Mouse (Mus musculus) hindbrain, postnatal 0 days (tissue): ENCODE measurements at regions not wholly inside any gene's neighbourhood (a gene's known extent, or its start where the extent isn't known, plus 50 kb on each side); places are given as distances from the start of the nearest gene placed in this dataset.
A peak's percentile ranks its signal among the peaks of the same experiment; 100 is the strongest.

Experiments used
- ATAC-seq: fragments of 200-750 bp; cut with Nextera tagmentation; 2 replicates; pipeline ENCODE4 v1.8.0; 2017; ENCODE audit warnings: mild to moderate bottlenecking, moderate TSS enrichment, moderate library complexity
- DNase-seq: peaks from one replicate; pipeline ENCODE4 v3.0.0-alpha.2; 2015; ENCODE audit warnings: low spot score
- H3K27ac ChIP-seq: fragments of 300-500 bp; sonication (generic); 2 replicates; pipeline ENCODE4 v1.5.1; 2014; ENCODE audit warnings: mild to moderate bottlenecking
- H3K27me3 ChIP-seq: fragments of 300-500 bp; sonication (generic); 2 replicates; pipeline ENCODE4 v1.6.1; 2014; ENCODE audit warnings: low read length, mixed read lengths; ENCODE audit not compliant: insufficient read depth
- H3K36me3 ChIP-seq: fragments of 300-500 bp; sonication (generic); 2 replicates; pipeline ENCODE4 v1.6.1; 2014; ENCODE audit warnings: low read length, mixed read lengths; ENCODE audit not compliant: insufficient read depth
- H3K4me1 ChIP-seq: fragments of 300-500 bp; sonication (generic); 2 replicates; pipeline ENCODE4 v1.6.1; 2014; ENCODE audit warnings: antibody characterized with exemption, low read length, mixed read lengths; ENCODE audit not compliant: insufficient read depth
- H3K4me2 ChIP-seq: fragments of 300-500 bp; sonication (generic); 2 replicates; pipeline ENCODE4 v1.6.1; 2014; ENCODE audit warnings: low read depth, mild to moderate bottlenecking, low read length, moderate library complexity, mixed read lengths
- H3K4me3 ChIP-seq: fragments of 300-500 bp; sonication (generic); 2 replicates; pipeline ENCODE4 v1.5.1; 2014; ENCODE audit warnings: low read length
- H3K9ac ChIP-seq: fragments of 300-500 bp; sonication (generic); replicated peaks from 2 replicates; pipeline ENCODE4 v1.6.1; 2014; ENCODE audit warnings: mild to moderate bottlenecking, low read length, moderate library complexity, mixed read lengths
- H3K9me3 ChIP-seq: fragments of 300-500 bp; sonication (generic); 2 replicates; pipeline ENCODE4 v1.6.1; 2016; ENCODE audit warnings: low read length, mixed read lengths
- CTCF ChIP-seq: IDR thresholded peaks from 2 replicates; pipeline ENCODE4 v1.5.1; 2016; ENCODE audit warnings: antibody characterized with exemption, control low read depth, low read depth
- WGBS: fragments of 180-500 bp; shearing (Covaris S2); extraction: QIAGEN DNeasy Blood & Tissue Kit; methylation state at CpG from one replicate; pipeline ENCODE4 v1.1.7; 2014; 5-methylcytosine and 5-hydroxymethylcytosine counted together

DNA sequence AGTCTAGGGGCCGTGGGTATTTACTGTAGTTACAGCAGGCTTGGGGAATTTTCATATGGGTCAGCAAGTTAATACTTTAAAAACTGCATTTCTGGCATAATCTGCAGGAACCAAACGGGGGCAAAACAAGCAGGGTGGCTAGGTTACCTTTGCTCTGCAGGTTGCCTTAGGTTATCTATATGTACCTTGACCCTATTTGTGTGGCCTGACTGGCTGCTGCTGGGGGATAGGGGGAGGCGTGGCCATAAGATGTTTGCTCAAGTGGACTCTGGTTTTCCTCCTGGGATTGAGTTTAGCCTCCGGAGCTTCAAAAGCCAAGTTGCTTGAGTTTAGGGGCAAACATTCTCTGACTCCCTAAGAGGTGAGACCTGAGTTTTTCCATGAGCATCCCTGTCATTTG, 540.6 kb downstream of the Plekhb2 start:
- no peak for ATAC-seq
- 83% methylated on average over 4 of the region's 4 CpGs for WGBS
- H3K4me1 ChIP-seq: peaks cover 5% of the 10 kb centered on the region; the same call in 1 of the 2 replicates
- H3K27ac ChIP-seq: no peak overlapping the region
- no peak overlapping the region for H3K4me3 ChIP-seq
- TF ChIP-seq CTCF: no peak
- no peaks in the 10 kb centered on the region for H3K36me3 ChIP-seq
- no peak overlapping the region for H3K4me2 ChIP-seq
- no peak for DNase-seq
- H3K9ac ChIP-seq: no peak overlapping the region
- no peaks in the 10 kb centered on the region for H3K9me3 ChIP-seq
- H3K27me3 ChIP-seq: no peaks in the 10 kb centered on the region

DNA sequence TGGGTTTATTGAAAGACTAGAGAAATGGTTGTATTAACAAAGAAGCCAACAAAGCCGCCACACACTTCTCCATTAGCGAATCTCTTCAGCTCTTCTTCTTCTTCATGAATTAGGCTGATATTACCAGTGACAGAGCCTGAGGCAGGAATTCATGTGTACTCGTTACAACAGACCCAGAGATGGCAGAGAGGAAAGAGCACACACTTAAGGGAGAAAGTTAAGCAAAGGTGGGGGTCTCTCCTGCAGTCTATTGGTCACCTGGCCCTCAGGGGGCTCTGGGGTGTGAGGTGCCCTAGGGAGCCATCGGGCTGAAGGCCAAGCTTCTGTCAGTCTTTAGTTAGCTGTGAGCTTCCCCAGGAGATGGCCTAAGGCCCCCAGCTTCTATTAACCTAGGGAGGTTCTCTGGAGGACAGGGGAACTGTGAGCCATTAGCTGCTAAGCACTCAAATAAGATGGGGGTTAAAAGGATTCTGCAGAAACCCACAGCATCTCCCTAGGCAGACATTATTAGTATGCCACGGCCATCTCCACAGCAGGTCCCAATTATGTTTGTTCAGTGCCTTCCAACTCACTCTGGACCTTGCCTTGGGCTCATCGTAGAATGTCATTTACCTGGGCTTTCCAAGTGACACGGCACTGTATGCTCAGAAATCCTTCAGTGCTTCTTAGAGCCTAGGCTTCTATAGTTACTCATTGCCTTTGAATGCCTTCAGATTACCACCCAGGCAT, 541.2 kb downstream of the Plekhb2 start:
- Histone ChIP-seq H3K27me3 (no peaks in the 10 kb centered on the region), H3K4me1 (peaks cover 5% of the 10 kb centered on the region; the same call in 1 of the 2 replicates), H3K36me3 (no peaks in the 10 kb centered on the region), H3K4me3 (no peak overlapping the region), H3K27ac (no peak overlapping the region), H3K9ac (no peak overlapping the region), H3K4me2 (no peak overlapping the region), H3K9me3 (no peaks in the 10 kb centered on the region)
- 65% methylated on average over 7 of the region's 7 CpGs for WGBS
- no peak for TF ChIP-seq CTCF
- no peak for ATAC-seq
- DNase-seq: no peak

DNA sequence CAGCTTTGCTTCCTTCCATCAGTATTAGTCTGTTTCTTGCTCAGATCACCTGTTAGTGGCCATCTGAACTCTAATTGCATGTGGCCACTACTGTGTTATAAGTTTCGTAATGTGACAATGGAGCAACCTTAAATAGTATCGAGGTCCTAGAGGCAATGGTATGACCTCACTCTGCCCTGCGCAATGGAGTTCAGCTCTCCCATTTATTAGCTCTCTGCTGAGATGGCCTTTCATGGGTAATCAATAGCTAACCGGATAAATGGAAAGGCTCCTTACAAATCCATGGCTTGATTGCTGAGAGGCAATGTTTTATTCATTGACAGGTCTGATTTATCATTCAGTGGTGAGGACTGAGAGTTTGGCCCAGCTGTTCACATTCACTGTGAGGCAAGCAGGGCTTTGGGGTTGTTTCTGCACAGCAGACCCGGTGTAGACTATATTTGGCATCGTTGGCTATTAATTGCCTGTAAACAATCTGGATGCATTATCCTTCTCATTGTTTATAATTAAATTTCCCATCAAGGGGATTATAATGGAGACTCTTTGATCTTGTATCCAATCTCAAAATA, 543.9 kb downstream of the Plekhb2 start:
- DNase-seq (no peak), ATAC-seq (no peak)
- no peaks in the 10 kb centered on the region for H3K36me3 ChIP-seq
- peaks cover 5% of the 10 kb centered on the region; the same call in 1 of the 2 replicates for H3K4me1 ChIP-seq
- H3K4me2 ChIP-seq: no peak overlapping the region
- no peaks in the 10 kb centered on the region for H3K27me3 ChIP-seq
- H3K4me3 ChIP-seq: no peak overlapping the region
- H3K9ac ChIP-seq: no peak overlapping the region
- no peak overlapping the region for H3K27ac ChIP-seq
- TF ChIP-seq CTCF: no peak
- WGBS: 56% methylated on average over 6 of the region's 6 CpGs
- no peaks in the 10 kb centered on the region for H3K9me3 ChIP-seq

DNA sequence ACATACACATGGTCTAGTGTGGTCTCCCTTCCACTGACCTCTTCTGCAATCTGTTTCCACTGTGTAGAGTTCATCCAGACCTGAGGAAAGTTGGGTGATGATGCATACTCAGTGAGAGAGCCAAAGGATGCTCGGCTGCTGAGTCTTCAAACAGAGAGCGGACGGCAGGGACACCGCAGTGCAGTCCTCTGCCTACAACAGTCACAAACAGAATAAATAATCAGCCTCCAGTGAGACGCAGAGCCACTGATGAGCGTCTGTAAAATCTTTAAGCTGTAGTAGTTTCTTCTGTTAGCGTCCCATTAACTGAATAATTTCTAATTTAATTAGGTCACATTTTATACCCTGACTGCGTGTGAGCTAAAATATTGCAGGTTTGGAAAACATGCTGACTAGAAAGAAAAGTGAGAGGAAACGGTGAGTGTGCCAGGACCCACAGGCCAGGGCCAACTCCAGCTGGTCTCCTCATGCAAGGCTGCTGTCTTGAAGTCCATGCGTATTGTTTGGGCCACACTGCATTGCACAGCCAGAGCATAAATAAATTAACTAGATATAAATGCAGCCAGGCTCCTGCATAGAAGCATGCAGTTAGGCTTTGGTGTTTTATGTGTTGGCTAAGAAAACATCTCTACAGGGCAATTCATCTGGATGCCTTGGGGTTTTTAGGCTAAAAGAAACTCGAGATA, 551.0 kb downstream of the Plekhb2 start:
- 0 out of 2 replicates have a peak, but pooled peaks have one; percentile 45 for ATAC-seq
- Histone ChIP-seq H3K4me2 (no peak overlapping the region), H3K36me3 (no peaks in the 10 kb centered on the region), H3K9me3 (no peaks in the 10 kb centered on the region), H3K9ac (no peak overlapping the region), H3K4me3 (no peak overlapping the region), H3K27ac (no peak overlapping the region), H3K27me3 (no peaks in the 10 kb centered on the region), H3K4me1 (peaks cover 12% of the 10 kb centered on the region)
- DNase-seq: no peak
- TF ChIP-seq CTCF: no peak
- 39% methylated on average over 11 of the region's 11 CpGs for WGBS

DNA sequence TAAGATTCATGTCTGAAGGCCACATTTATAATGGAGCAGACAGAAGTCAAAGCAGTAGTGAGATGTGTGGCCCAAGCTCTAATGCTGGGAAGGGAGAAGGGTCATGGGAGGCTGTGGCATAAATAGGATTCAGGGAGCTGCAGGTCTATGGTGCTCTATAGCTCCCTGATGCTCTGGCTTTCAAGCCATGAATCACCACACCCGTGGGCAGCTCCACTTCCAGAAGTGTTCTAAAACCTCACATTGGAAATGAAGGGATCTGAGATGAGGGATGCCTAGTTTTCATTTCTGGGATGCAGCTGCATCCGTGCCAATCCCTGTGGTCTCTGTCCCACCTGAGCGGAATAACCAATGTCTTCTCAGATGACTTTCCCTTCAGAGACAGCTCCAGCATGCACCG, 553.2 kb downstream of the Plekhb2 start:
- no peak overlapping the region for H3K4me2 ChIP-seq
- H3K27me3 ChIP-seq: no peaks in the 10 kb centered on the region
- H3K4me3 ChIP-seq: no peak overlapping the region
- peaks cover 12% of the 10 kb centered on the region for H3K4me1 ChIP-seq
- ATAC-seq: no peak
- H3K36me3 ChIP-seq: no peaks in the 10 kb centered on the region
- WGBS: 51% methylated on average over 4 of the region's 4 CpGs
- H3K9me3 ChIP-seq: no peaks in the 10 kb centered on the region
- no peak for DNase-seq
- no peak overlapping the region for H3K9ac ChIP-seq
- no peak overlapping the region for H3K27ac ChIP-seq
- TF ChIP-seq CTCF: no peak

DNA sequence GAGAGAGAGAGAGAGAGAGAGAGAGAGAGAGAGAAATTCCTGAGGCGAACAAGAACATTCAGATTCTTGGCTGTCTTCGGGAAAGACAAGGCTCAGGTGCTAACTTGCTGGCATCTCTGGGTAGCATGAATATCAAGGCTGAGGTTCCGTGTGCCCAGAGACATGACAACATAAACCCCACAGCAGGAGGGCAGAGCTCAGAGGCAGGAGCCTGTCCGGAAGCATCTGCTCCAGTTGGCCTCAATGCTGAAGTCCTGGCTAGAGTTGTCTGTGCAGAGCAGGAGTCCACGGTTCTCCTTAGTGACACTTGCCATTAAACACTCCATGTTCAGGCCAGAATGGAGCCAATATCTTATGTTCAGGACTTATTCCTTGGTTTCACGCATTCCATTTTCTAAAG, 555.6 kb downstream of the Plekhb2 start:
- WGBS: 62% methylated on average over 6 of the region's 6 CpGs
- ATAC-seq: no peak
- H3K4me1 ChIP-seq: peaks cover 11% of the 10 kb centered on the region

More for the DNA sequence above, 555.6 kb downstream of the Plekhb2 start:
- DNase-seq: no peak
- H3K27ac ChIP-seq: no peak overlapping the region
- TF ChIP-seq CTCF: no peak
- no peak overlapping the region for H3K4me3 ChIP-seq
- no peaks in the 10 kb centered on the region for H3K9me3 ChIP-seq
- no peaks in the 10 kb centered on the region for H3K27me3 ChIP-seq
- H3K9ac ChIP-seq: no peak overlapping the region
- no peak overlapping the region for H3K4me2 ChIP-seq
- H3K36me3 ChIP-seq: no peaks in the 10 kb centered on the region
